Mouse (Mus musculus) hindbrain, embryonic 10.5 days (tissue): ENCODE data around the gene Scn3b. TPM values are rescaled to one million over a fixed set of nuclear protein-coding genes. Genes with fewer than 3 reads are reported as not detected.

Experiments
- DNase-seq: peaks from one replicate; pipeline ENCODE4 v3.0.0-alpha.2; 2017; ENCODE audit warnings: low spot score
- H3K27ac ChIP-seq: fragments of 300-500 bp; sonication (generic); 2 replicates; pipeline ENCODE4 v1.5.1; 2016; ENCODE audit warnings: mild to moderate bottlenecking, moderate library complexity
- H3K27me3 ChIP-seq: fragments of 300-500 bp; sonication (generic); 2 replicates; pipeline ENCODE4 v1.6.1; 2016; ENCODE audit warnings: mild to moderate bottlenecking; ENCODE audit not compliant: poor library complexity, insufficient read depth, severe bottlenecking
- H3K36me3 ChIP-seq: fragments of 300-500 bp; sonication (generic); 2 replicates; pipeline ENCODE4 v1.6.1; 2016; ENCODE audit warnings: mild to moderate bottlenecking, moderate library complexity
- H3K4me1 ChIP-seq: fragments of 300-500 bp; sonication (generic); replicated peaks from 2 replicates; pipeline ENCODE4 v1.6.1; 2016; ENCODE audit warnings: mild to moderate bottlenecking
- H3K4me3 ChIP-seq: fragments of 300-500 bp; sonication (generic); 2 replicates; pipeline ENCODE4 v1.5.1; 2016; ENCODE audit warnings: mild to moderate bottlenecking, moderate library complexity
- H3K9me3 ChIP-seq: fragments of 300-500 bp; sonication (generic); 2 replicates; pipeline ENCODE4 v1.6.1; 2016; ENCODE audit warnings: mild to moderate bottlenecking, moderate library complexity
- WGBS: fragments of 180-500 bp; shearing (Covaris S2); methylation state at CpG from one replicate; pipeline ENCODE4 v1.1.7; 2016; 5-methylcytosine and 5-hydroxymethylcytosine counted together
- polyA plus RNA-seq: library from polyadenylated mRNA; unstranded; fragments of >200 nt; fragmentation: Nextera tagmentation; extraction: Ambion mirVana; gene quantifications from 2 replicates; pipeline ENCODE4 v1.2.1, GENCODE M21; 2016

Scn3b gene
- 5.3 and 12.8 TPM in 2 replicates for polyA plus RNA-seq

GRCm38 (mm10) chr9:40269103-40269861, at the start of gene Scn3b:
Gene Scn3b, plus strand, starts transcription at chr9:40269217.
- H3K27ac ChIP-seq = peak within 1 kb of the TSS; percentile 77

DNA sequence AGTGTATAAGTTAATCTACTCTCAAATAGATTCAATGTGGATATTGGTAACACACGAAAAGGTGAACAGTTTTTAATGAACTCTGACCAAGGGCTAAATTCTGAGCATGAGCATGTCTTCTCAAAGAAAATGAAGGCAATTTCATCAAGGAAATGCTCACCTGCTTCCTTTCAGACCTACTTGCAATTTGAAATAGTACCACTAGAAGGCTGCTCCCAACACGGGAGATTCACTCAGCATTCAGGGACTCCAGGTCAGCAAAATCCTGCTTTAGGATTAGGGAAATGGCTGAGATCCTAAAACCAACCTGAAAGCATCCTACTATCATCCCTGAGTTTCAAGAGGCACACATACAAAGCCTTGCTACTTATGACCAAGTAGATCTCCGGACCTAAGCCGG, 44.7 kb upstream of the Scn3b start:
- Histone ChIP-seq H3K4me3 (no peak overlapping the region), H3K9me3 (no peaks in the 10 kb centered on the region), H3K36me3 (no peaks in the 10 kb centered on the region), H3K4me1 (no peaks in the 10 kb centered on the region), H3K27ac (no peak overlapping the region), H3K27me3 (no peaks in the 10 kb centered on the region)
- WGBS = 71% methylated on average over 4 of the region's 4 CpGs
- DNase-seq = no peak

More at GRCm38 (mm10) chr9:40269103-40269861, at the start of gene Scn3b:
- no peaks in the 10 kb centered on the region for H3K36me3 ChIP-seq
- peaks cover 24% of the 10 kb centered on the region for H3K27me3 ChIP-seq
- H3K4me3 ChIP-seq = peak within 1 kb of the TSS; percentile 60
- no peaks in the 10 kb centered on the region for H3K9me3 ChIP-seq
- H3K4me1 ChIP-seq = peaks cover 24% of the 10 kb centered on the region
- 1% methylated on average over 42 of the region's 42 CpGs for WGBS
- DNase-seq = peak; percentile 66

GRCm38 (mm10) chr9:40227874-40228789, 40.9 kb upstream of the Scn3b start:
- no peak overlapping the region for H3K4me3 ChIP-seq
- 75% methylated on average over 10 of the region's 10 CpGs for WGBS
- no peaks in the 10 kb centered on the region for H3K36me3 ChIP-seq
- H3K27me3 ChIP-seq = no peaks in the 10 kb centered on the region
- no peak overlapping the region for H3K27ac ChIP-seq
- no peaks in the 10 kb centered on the region for H3K4me1 ChIP-seq
- peak; percentile 55 for DNase-seq
- peaks cover 3% of the 10 kb centered on the region; the same call in 1 of the 2 replicates for H3K9me3 ChIP-seq

DNA sequence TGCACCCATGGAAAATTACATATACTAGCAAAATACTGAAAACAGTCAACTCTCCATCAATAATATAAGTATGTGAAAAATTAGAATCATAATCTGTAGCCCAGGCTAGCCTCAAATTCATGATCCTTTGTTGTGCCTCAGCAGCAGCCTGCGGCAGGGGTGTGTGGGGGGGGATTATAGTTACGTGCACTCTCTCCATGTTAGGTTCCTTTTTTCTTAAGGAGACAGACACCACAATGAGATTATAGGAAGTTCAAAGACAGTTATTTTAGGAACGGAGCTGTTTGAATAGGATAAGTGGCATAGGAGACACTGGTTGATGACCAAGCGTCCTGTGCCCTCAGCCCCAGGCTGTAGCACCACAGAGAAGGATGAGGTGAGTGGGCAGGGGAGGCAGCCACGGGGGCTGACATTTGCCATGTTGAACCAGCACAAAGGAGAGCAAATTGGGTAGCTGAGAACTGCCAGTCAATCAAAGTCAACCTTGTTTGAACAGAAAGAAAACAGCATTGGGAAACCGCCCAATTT, 40.1 kb upstream of the Scn3b start:
- no peak overlapping the region for H3K4me3 ChIP-seq
- H3K9me3 ChIP-seq = peaks cover 3% of the 10 kb centered on the region; the same call in 1 of the 2 replicates
- H3K27me3 ChIP-seq = no peaks in the 10 kb centered on the region
- H3K4me1 ChIP-seq = peaks cover 1% of the 10 kb centered on the region; the same call in 1 of the 2 replicates
- no peaks in the 10 kb centered on the region for H3K36me3 ChIP-seq
- no peak for DNase-seq
- whole genome bisulfite sequencing = 65% methylated on average over 6 of the region's 6 CpGs
- H3K27ac ChIP-seq = no peak overlapping the region

GRCm38 (mm10) chr9:40229479-40229878, 39.5 kb upstream of the Scn3b start:
- Histone ChIP-seq H3K4me1 (peaks cover 7% of the 10 kb centered on the region; the same call in 1 of the 2 replicates), H3K36me3 (no peaks in the 10 kb centered on the region), H3K9me3 (peaks cover 3% of the 10 kb centered on the region; the same call in 1 of the 2 replicates), H3K27ac (no peak overlapping the region), H3K4me3 (no peak overlapping the region), H3K27me3 (no peaks in the 10 kb centered on the region)
- WGBS = 70% methylated on average over 5 of the region's 5 CpGs
- no peak for DNase-seq

DNA sequence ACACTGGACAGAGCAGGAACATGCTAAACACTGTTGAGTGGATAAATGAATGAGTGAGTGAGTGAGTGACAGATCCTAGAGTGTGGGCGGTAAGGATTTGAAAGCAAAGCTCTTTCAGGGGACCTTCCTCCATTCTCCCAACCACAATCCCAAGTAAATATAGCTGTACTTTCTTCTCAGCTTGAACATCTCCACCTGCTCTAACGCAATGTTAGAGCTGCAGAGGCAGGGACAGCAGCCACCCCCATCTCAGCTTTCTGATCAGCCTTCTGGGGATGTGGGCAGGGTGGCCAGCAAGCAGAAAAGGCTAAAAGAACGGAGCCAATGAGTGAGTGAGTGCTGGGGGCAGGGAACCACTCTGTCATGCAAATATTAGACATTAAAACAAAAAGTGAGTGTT, 38.0 kb upstream of the Scn3b start:
- peaks cover 3% of the 10 kb centered on the region; the same call in 1 of the 2 replicates for H3K9me3 ChIP-seq
- no peak overlapping the region for H3K4me3 ChIP-seq
- no peak for DNase-seq
- H3K27me3 ChIP-seq = no peaks in the 10 kb centered on the region
- 79% methylated on average over 3 of the region's 3 CpGs for WGBS
- H3K4me1 ChIP-seq = peaks cover 13% of the 10 kb centered on the region; the same call in 1 of the 2 replicates
- no peaks in the 10 kb centered on the region for H3K36me3 ChIP-seq
- no peak overlapping the region for H3K27ac ChIP-seq

- 61% methylated on average over 10 of the region's 10 CpGs for WGBS
- Histone ChIP-seq H3K4me1 (peaks cover 13% of the 10 kb centered on the region; the same call in 1 of the 2 replicates), H3K27me3 (0 out of 2 replicates have a peak, but pooled peaks cover 5% of the 10 kb centered on the region), H3K9me3 (peaks cover 3% of the 10 kb centered on the region; the same call in 1 of the 2 replicates), H3K36me3 (no peaks in the 10 kb centered on the region), H3K4me3 (no peak overlapping the region), H3K27ac (no peak overlapping the region; the same call in 1 of the 2 replicates)
- no peak for DNase-seq
These were observed 34.6 kb upstream of the Scn3b start for GRCm38 (mm10) chr9:40234233-40235072.

- WGBS = 90% methylated on average over 7 of the region's 7 CpGs
These were observed 33.8 kb upstream of the Scn3b start for GRCm38 (mm10) chr9:40235220-40235619.

DNA sequence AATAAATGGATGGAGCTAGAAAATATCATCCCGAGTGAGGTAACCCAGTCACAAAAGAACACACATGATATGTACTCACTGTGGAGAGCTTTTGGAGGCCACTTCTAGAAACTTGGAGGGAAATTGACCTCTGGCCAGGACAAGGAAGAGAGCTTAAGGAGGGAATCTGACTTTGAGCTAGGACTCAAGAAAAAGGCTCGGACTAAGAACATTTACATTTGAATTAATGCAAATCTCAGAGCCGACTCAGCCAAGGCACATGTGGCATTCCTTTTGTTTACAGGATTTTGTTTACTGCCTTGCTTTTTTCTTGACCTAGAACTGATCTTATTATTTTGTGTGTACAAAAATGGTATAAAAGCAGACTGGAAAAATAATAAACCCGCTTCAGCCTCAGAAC, 29.3 kb upstream of the Scn3b start:
- Histone ChIP-seq H3K4me3 (no peak overlapping the region), H3K36me3 (no peaks in the 10 kb centered on the region), H3K9me3 (no peaks in the 10 kb centered on the region), H3K27me3 (peaks cover 19% of the 10 kb centered on the region), H3K4me1 (peaks cover 26% of the 10 kb centered on the region), H3K27ac (no peak overlapping the region)
- 23% methylated on average over 4 of the region's 4 CpGs for WGBS
- DNase-seq = no peak

More at GRCm38 (mm10) chr9:40235220-40235619, 33.8 kb upstream of the Scn3b start:
- H3K4me3 ChIP-seq = no peak overlapping the region
- H3K27ac ChIP-seq = no peak overlapping the region
- peaks cover 13% of the 10 kb centered on the region; the same call in 1 of the 2 replicates for H3K4me1 ChIP-seq
- no peak for DNase-seq
- H3K36me3 ChIP-seq = no peaks in the 10 kb centered on the region
- peaks cover 3% of the 10 kb centered on the region; the same call in 1 of the 2 replicates for H3K9me3 ChIP-seq
- H3K27me3 ChIP-seq = peaks cover 12% of the 10 kb centered on the region

DNA sequence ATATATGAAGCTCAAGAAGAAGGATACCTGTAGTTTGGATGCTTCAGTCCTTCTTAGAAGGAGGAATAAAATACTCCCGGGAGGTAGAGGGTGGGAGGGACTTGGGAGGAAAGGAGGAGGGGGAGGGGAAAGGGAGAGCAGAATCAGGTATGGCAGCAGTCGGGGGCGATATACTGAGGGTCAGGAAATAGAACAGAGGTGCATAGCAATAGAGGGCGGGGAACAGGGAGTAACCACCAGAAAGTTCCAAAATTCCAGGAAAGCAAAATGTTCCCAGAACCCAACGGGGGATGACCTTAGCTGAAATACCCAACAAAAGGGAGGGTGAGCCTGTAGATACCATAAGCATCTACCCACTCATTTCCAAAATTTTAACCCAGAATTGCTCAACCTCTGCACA, 28.7 kb upstream of the Scn3b start:
- 19% methylated on average over 5 of the region's 5 CpGs for WGBS
- DNase-seq = no peak
- H3K4me3 ChIP-seq = no peak overlapping the region
- no peaks in the 10 kb centered on the region for H3K36me3 ChIP-seq
- peaks cover 24% of the 10 kb centered on the region for H3K4me1 ChIP-seq
- no peaks in the 10 kb centered on the region for H3K9me3 ChIP-seq
- H3K27me3 ChIP-seq = peaks cover 19% of the 10 kb centered on the region
- no peak overlapping the region for H3K27ac ChIP-seq

DNA sequence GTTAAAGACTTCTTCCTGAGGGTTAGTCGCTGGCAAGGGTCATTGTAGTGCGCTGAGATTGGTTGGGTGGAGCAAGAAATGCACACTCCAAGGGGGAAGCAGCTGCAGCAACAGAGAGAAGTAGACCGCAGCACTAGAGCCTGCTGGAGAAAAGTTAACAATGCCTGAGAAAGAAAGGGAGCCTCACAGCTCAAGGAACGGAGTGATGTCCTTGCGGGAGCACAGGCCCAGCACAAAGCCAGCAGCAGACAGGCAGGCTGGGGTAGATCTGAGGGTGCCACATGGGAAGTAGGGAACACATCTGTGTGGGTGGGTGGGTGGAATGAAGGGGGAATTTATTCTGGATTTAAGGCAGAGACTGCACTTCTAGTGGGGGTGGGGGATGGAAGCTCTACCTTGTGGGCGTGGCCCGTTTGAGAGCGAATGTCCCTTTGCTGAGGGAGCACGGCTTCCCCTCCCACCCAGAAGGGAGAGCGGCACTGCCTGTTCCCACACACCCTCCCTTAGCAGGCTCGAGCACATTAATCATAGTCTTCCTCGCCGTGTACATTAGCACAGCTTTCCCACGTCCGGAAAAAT, 27.7 kb upstream of the Scn3b start:
- Histone ChIP-seq H3K27ac (peak overlapping the region; percentile 87), H3K36me3 (no peaks in the 10 kb centered on the region), H3K4me1 (peaks cover 24% of the 10 kb centered on the region), H3K27me3 (peaks cover 19% of the 10 kb centered on the region), H3K9me3 (no peaks in the 10 kb centered on the region), H3K4me3 (peak overlapping the region; percentile 55)
- WGBS = under 1% methylated on average over 15 of the region's 15 CpGs
- peak; percentile 73 for DNase-seq
